Mouse (Mus musculus): Measurements from ENCODE around the gene Snx19. TPM values are rescaled to one million over a fixed set of nuclear protein-coding genes. Genes with fewer than 3 reads are reported as not detected.

Gene Snx19
- total and polyA plus RNA-seq, 2 experiments from 2014 or later, result 12.0 to 19.9 TPM

DNA sequence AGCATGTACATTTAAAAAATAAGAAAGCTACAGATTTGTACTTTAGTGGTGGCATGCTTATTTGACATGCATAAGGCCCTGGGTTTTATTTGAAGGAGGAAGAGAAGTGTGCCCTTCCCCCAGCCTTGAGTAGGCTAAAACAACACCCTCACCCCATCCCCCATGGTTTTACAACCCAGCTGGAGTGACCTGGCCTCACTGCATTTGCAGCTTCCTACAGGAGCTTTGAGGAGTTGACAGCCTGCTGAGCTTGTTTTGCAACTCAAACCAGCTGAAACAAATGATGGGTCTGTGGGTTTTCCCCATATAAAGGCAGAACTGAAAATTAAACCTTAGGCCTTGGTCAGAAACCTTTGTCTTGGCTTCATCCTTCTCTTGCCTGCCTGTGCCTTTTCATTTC, 89.0 kb downstream of the Snx19 start:
- no peak overlapping the region for H3K4me2 ChIP-seq (ENCODE audit: low read depth, low read length)

More for the DNA sequence above, 89.0 kb downstream of the Snx19 start:
- Histone ChIP-seq H3K36me3 (replicated peaks; ENCODE audit: control insufficient read depth, insufficient read depth, low read length) (no peaks in the 10 kb centered on the region), H3K4me1 (ENCODE audit: control insufficient read depth, insufficient read depth) (no peaks in the 10 kb centered on the region), H3K27me3 (ENCODE audit: control insufficient read depth, insufficient read depth, low read length) (no peaks in the 10 kb centered on the region), H3K4me3 (ENCODE audit: low read depth, low read length) (no peak overlapping the region), H3K27ac (ENCODE audit: low read depth) (no peak overlapping the region), H3K9ac (replicated peaks; ENCODE audit: low read depth, low read length) (no peak overlapping the region), H3K9me3 (replicated peaks; ENCODE audit: control insufficient read depth, low read length) (no peaks in the 10 kb centered on the region)
- no peak for ATAC-seq (ENCODE audit: insufficient read depth, low read depth)
- TF ChIP-seq CTCF (IDR thresholded peaks at IDR 0.05; ENCODE audit: low read depth) (no peak), EP300 (IDR thresholded peaks at IDR 0.05; ENCODE audit: low read depth) (no peak)
- no peak for DNase-seq (ENCODE audit: low spot score)

Measured in heart, postnatal 0 days (tissue).